Mouse (Mus musculus): ENCODE data around the gene Rgcc. TPM values are rescaled to one million over a fixed set of nuclear protein-coding genes. Genes with fewer than 3 reads are reported as not detected.

Rgcc gene
- polyA plus RNA-seq, 1 experiment from 2014 or later: 45.4 TPM

- Histone ChIP-seq H3K4me3 (ENCODE audit: low read depth, low read length) (no peak overlapping the region), H3K36me3 (ENCODE audit: control insufficient read depth, insufficient read depth, low read length) (no peaks in the 10 kb centered on the region), H3K4me2 (replicated peaks; ENCODE audit: low read depth) (no peak overlapping the region), H3K27me3 (ENCODE audit: control insufficient read depth, insufficient read depth, low read length) (no peaks in the 10 kb centered on the region), H3K9me3 (ENCODE audit: control insufficient read depth, low read length) (no peaks in the 10 kb centered on the region), H3K27ac (replicated peaks) (no peak overlapping the region), H3K4me1 (replicated peaks; ENCODE audit: control insufficient read depth, insufficient read depth) (no peaks in the 10 kb centered on the region), H3K9ac (ENCODE audit: low read length) (no peak overlapping the region)
- 59% methylated on average over 4 of the region's 4 CpGs for WGBS
- TF ChIP-seq EP300 (optimal IDR thresholded peaks at IDR 0.05) (no peak), CTCF (IDR thresholded peaks at IDR 0.05; ENCODE audit: low read depth) (no peak)
- ATAC-seq (ENCODE audit: low FRiP score, low TSS enrichment) (no peak), DNase-seq (ENCODE audit: low spot score) (no peak)
These were observed 60.3 kb downstream of the Rgcc start for GRCm38 (mm10) chr14:79241057-79241570.

- ATAC-seq (ENCODE audit: low FRiP score, low TSS enrichment) (no peak), DNase-seq (ENCODE audit: low spot score) (no peak)
- Histone ChIP-seq H3K4me1 (replicated peaks; ENCODE audit: control insufficient read depth, insufficient read depth) (no peaks in the 10 kb centered on the region), H3K4me2 (replicated peaks; ENCODE audit: low read depth) (no peak overlapping the region), H3K27ac (replicated peaks) (no peak overlapping the region), H3K9ac (ENCODE audit: low read length) (no peak overlapping the region), H3K36me3 (ENCODE audit: control insufficient read depth, insufficient read depth, low read length) (no peaks in the 10 kb centered on the region), H3K9me3 (ENCODE audit: control insufficient read depth, low read length) (no peaks in the 10 kb centered on the region), H3K27me3 (ENCODE audit: control insufficient read depth, insufficient read depth, low read length) (no peaks in the 10 kb centered on the region), H3K4me3 (ENCODE audit: low read depth, low read length) (no peak overlapping the region)
- WGBS: 82% methylated on average over 12 of the region's 12 CpGs
- no peak for TF ChIP-seq EP300 (optimal IDR thresholded peaks at IDR 0.05)
- no peak for TF ChIP-seq CTCF (IDR thresholded peaks at IDR 0.05; ENCODE audit: low read depth)
These were observed 62.0 kb downstream of the Rgcc start for GRCm38 (mm10) chr14:79239402-79239801.

Other genes starting within 250 kb of the Rgcc start
- gene Zfp957, start 54.3 kb downstream of the Rgcc start, polyA plus RNA-seq (2015; fragmentation: Nextera tagmentation; extraction: Ambion mirVana): not detected in 2 replicates
- 15.0 and 16.0 TPM in 2 replicates for gene Naa16, start 89.1 kb upstream of the Rgcc start, polyA plus RNA-seq (2015; fragmentation: Nextera tagmentation; extraction: Ambion mirVana)
- gene Mtrf1, start 96.1 kb upstream of the Rgcc start, polyA plus RNA-seq (2015; fragmentation: Nextera tagmentation; extraction: Ambion mirVana): 6.8 and 7.7 TPM in 2 replicates
- gene Kbtbd7, start 124.9 kb upstream of the Rgcc start, polyA plus RNA-seq (2015; fragmentation: Nextera tagmentation; extraction: Ambion mirVana): 5.1 TPM in 2 replicates
- 0.57 and 0.98 TPM in 2 replicates for gene Kbtbd6, start 150.2 kb upstream of the Rgcc start, polyA plus RNA-seq (2015; fragmentation: Nextera tagmentation; extraction: Ambion mirVana)
- 18.7 and 19.3 TPM in 2 replicates for gene Elf1, start 179.5 kb upstream of the Rgcc start, polyA plus RNA-seq (2015; fragmentation: Nextera tagmentation; extraction: Ambion mirVana)
- 28.8 and 31.0 TPM in 2 replicates for gene Wbp4, start 179.9 kb upstream of the Rgcc start, polyA plus RNA-seq (2015; fragmentation: Nextera tagmentation; extraction: Ambion mirVana)